Mouse (Mus musculus) testis, adult 2 months (tissue): Measurements from ENCODE around the gene Daxx.
"Not testable (repeated sequence)": the region's sequence is repeated elsewhere in the genome, so short reads cannot be mapped to it uniquely, and the experiment has no call there.

Source experiments
- CTCF ChIP-seq: fragments of 200-500 bp; IDR thresholded peaks from 2 replicates; pipeline ENCODE4 v1.5.1; 2012; ENCODE audit warnings: low read depth, mild to moderate bottlenecking, inconsistent platforms, low read length, moderate library complexity; ENCODE audit not compliant: control insufficient read depth, insufficient read depth, insufficient replicate concordance
- POLR2A ChIP-seq: fragments of 200-500 bp; IDR thresholded peaks from 2 replicates; pipeline ENCODE4 v1.6.1; 2012; ENCODE audit warnings: low read depth, mild to moderate bottlenecking, inconsistent platforms, low read length, moderate library complexity; ENCODE audit not compliant: control insufficient read depth

DNA sequence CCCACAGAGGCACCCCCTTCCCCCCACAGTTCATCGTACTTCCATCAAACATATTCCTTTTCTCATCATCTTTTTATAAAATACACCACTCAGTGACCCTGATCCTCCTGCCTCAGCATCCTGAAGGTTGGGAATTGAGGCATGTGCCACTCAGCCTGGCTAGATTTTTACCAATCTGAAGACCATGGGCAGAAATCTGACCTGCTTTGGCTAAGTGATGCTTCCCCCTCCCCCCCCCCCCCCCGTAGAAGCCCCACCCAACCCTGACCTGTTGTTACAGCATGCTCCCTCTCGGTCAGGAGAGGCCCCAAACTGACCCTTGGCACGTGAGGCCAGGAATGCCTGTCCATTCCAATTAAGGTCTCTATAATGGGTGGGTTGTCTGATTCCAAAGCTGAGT, 4.4 kb upstream of the Daxx start, which contains the start of gene Platr17:
- TF ChIP-seq POLR2A, CTCF: not testable (repeated sequence)
